Mouse (Mus musculus): ENCODE results near the gene Gm527. TPM values are rescaled to one million over a fixed set of nuclear protein-coding genes. Genes with fewer than 3 reads are reported as not detected.

Gm527 gene
- 0.50 and 1.8 TPM in 2 replicates for polyA plus RNA-seq (2021; fragmentation: Nextera tagmentation)
- long read RNA-seq, experiment 1 = 0 reads
- long read RNA-seq, experiment 2 = 0 reads

DNA sequence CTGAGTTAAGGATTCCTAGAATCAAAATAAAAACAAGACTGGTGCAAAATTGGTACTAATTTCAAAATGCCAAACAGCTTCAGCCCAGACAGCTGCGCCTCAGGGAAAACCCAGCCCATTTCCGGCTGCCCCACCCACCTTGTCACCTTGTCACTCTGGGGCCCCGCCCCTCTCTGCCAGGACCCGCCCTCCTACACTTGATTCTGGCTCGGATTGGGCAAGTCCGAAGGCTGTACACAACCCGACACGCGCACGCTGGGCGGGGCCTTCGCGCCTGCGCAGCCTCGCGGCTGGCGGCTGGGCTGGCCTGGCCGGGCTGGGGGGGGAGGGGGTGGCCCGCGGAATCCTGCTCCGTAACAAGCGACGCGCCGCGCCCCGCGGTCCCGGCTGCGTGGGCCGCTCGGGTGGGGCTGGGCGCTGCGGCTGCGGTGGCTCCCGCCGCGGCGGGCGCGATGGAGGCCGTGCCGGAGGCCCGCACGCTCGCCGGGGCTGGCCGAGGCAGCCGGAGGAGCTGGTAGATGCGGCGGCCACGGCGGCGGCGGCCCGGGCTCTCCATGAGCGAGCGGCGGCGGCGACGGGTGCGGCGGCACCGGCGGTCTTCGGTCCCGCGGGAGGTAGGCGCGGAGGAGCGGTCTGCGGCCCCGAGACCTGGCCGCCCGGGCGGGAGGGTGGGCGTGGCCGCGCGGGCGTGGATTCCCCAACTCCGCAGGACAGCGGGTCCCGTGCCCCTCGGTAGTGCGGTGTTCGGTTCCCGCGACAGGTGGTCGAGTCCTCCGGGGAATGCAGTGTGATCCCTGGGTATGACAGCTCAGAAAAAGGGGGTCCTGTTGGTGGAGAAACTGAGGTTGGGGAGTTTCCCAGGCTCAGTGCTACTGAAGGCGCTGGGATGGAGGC, at the start of gene Gm527:
Gm527 (plus strand) TSS at position 329 of the 894 bp plus-strand sequence.

GRCm38 (mm10) chr12:64965124-64966026, 47.7 kb downstream of the Gm527 start, which contains the start of the genes Klhl28 and Togaram1:
Gene Klhl28 (minus strand): TSS chr12:64965534.
Gene Togaram1 (plus strand): TSS chr12:64965804.

Other genes with a start within 250 kb of the Gm527 start
- 4.4 and 5.8 TPM in 2 replicates for gene Klhl28, start 47.6 kb downstream of the Gm527 start, polyA plus RNA-seq (2021; fragmentation: Nextera tagmentation)
- gene Togaram1, start 47.9 kb downstream of the Gm527 start, polyA plus RNA-seq (2021; fragmentation: Nextera tagmentation) = 9.5 and 11.6 TPM in 2 replicates
- gene Prpf39, start 118.4 kb downstream of the Gm527 start, polyA plus RNA-seq (2021; fragmentation: Nextera tagmentation) = 6.8 and 8.8 TPM in 2 replicates
- 588 and 750 TPM in 2 replicates for gene Fkbp3, start 156.1 kb downstream of the Gm527 start, polyA plus RNA-seq (2021; fragmentation: Nextera tagmentation)
- gene Fancm, start 157.7 kb downstream of the Gm527 start, polyA plus RNA-seq (2021; fragmentation: Nextera tagmentation) = 2.2 and 3.4 TPM in 2 replicates